Mouse (Mus musculus) mammary gland, adult 2 months (tissue): Measurements from ENCODE around the gene Casq1. TPM values are rescaled to one million over a fixed set of nuclear protein-coding genes. Genes with fewer than 3 reads are reported as not detected.

Experiments used
- polyA plus RNA-seq: library from polyadenylated mRNA; depleted of rRNA; stranded (reverse); fragments of >200 nt; gene quantifications from 2 replicates; pipeline ENCODE4 v1.2.3, GENCODE M21; 2012; ENCODE audit warnings: low replicate concordance; rRNA removed

The Casq1 gene
- polyA plus RNA-seq: 0.38 and 862 TPM in 2 replicates

DNA sequence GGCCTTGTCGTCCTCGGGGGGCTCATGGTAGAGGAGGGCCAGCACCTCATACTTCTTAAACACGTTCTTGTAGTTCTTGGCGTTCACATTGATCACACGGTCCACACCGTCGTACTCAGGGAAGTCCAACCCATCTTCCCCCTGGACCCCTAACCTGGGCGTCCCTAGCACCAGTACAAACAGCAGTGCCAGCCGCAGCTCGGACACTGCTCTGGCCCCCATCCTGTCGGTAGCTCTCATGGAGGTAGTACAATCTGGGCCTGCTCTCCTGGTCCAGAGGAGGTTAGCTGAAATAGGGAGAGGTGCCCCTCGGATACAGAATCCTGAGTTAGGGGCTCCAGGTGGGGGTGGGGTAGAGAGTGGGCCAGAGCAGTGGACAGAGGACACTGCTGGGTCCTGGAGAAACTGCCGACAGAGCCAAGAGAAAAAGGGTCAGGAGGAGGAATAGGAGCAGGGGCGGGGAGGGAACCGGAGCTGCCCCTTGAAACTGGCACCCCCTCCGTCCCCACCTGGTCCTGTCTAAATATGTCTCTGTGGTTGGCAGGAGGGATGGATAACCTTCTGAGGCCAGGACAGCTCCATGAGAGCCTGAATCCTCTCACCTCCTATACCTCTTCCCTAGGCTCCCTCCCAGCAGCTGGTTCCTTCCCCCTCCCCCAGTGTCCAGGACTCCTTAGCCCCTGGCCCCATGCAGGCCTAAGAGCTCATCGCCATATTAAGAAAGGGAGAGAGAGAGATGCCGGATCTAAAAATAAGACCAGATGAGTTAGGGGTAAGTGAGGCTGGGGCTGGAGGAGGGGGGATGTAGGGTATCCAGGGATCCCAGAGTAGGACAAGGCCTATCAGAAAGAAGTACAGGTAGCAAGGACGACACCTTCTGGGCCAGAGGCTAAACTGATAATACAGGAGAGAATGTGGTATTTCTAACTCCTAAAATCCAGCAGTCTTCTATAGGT lies at the start of gene Casq1:
TSS of gene Casq1 (minus strand) at position 418 of the 956 bp plus-strand sequence.

DNA sequence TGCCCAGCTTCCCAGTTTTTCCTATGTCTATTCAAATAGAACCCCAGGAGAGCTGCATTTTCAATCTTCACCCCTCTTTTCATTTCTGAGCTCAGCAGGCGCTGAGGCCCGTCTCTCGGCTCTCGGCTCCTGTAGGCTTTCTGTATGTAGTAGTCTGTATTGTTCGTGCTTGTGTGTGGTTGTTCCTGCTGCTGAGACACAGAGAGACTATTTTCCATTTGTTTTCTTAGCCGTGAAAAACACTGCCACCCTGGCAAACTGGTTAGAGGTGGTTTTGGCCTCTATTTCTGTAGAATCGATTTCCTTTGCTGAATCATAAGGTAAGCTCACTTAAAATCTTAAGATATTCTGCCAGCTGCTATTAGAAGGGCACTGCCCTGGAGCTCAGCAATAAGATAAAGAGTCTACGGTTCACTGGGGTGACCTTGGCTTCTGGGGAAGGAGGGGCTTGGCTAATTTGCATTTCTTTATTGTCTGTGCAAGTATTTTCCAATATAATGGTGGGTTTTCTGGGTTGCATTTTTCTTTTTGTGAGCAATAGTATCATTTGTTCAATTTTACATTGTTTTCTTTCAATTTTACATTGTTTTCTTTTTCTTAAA lies 41.9 kb upstream of the Casq1 start, which contains the start of gene Igsf8:
TSS of gene Igsf8 (plus strand) at position 165 of the 602 bp plus-strand sequence.

DNA sequence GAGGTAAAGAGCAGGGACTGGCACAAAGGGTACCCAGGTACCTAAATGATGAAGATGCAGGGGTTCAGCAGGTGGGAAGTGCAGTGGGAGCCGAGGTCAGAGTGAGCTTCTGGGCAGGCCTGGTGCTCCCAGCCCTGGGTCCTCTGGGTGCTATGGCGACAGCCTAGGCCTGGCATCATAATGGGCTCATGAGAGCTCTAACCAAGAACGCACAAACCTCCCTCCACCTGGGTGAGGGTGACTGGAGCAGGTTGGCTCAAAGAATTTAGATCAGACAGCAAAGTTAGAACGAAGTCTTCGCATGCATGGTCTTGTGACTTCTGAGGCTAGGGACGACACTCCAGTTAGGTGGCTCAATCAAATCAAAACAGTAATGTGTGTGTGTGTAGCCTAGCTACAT lies 38.6 kb upstream of the Casq1 start, which contains the start of gene Atp1a4:
TSS of gene Atp1a4 (minus strand) at position 101 of the 400 bp plus-strand sequence.

DNA sequence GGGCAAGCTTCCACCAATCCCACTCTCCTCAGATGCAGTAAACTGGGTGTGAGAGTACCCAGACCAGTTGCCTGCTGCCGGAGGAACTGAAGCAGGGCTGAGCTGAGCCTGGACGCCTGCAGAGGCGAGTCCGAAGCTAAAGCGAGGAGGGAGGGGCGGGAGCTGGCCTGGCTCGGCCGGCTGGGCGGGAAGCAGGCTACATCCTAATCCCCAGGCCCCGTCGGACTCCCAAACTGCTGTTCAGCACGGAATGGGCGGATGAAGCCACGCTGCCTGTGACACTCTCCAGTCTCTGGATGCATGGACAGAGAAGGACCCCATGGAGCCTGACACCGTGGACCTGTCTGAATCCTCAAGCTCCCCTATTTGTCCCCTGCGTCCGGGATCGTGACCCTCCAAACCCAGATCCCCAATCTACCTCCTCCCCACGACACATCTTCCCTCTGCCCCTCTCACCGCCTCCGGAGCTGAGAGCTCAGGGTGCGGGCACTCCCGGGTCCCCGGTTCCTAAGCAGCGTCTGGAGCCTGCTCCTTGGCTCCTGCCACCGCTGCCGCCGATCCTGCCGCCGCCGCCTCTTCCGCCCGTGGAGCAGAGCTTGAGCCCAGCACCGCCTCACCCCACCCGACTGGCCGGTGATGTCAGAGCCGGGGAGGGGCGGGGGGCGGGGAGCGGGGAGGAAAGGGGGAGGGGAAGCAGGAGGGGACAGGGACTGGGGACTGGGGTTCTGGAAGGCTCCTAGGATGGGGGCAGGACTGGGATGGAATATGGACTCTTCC lies 13.3 kb downstream of the Casq1 start, which contains the start of gene Pea15a:
TSS of gene Pea15a (minus strand) at position 664 of the 777 bp plus-strand sequence.

Other genes starting within 250 kb of the Casq1 start
- gene Vangl2, start 191.4 kb downstream of the Casq1 start, polyA plus RNA-seq: 3.4 and 4.3 TPM in 2 replicates
- gene Nhlh1, start 162.3 kb downstream of the Casq1 start, polyA plus RNA-seq: 0.06 TPM in 1 of 2 replicates, not detected in the other
- gene Copa, start 137.3 kb downstream of the Casq1 start, polyA plus RNA-seq: 26.9 and 43.7 TPM in 2 replicates
- gene Ncstn, start 137.1 kb downstream of the Casq1 start, polyA plus RNA-seq: 74.2 and 122 TPM in 2 replicates
- gene Pex19, start 93.1 kb downstream of the Casq1 start, polyA plus RNA-seq: 109 and 243 TPM in 2 replicates
- 57.6 and 76.0 TPM in 2 replicates for gene Dcaf8, start 71.8 kb downstream of the Casq1 start, polyA plus RNA-seq
- 53.5 and 101 TPM in 2 replicates for gene Pea15a, start 13.1 kb downstream of the Casq1 start, polyA plus RNA-seq
- 0.30 and 0.49 TPM in 2 replicates for gene Atp1a4, start 38.5 kb upstream of the Casq1 start, polyA plus RNA-seq
- gene Igsf8, start 41.8 kb upstream of the Casq1 start, polyA plus RNA-seq: 121 and 173 TPM in 2 replicates
- gene Atp1a2, start 78.2 kb upstream of the Casq1 start, polyA plus RNA-seq: 157 and 372 TPM in 2 replicates
- gene Kcnj9, start 109.5 kb upstream of the Casq1 start, polyA plus RNA-seq: 0.10 and 0.18 TPM in 2 replicates
- gene Kcnj10, start 121.3 kb upstream of the Casq1 start, polyA plus RNA-seq: 0.43 and 0.55 TPM in 2 replicates
- 8.8 and 14.8 TPM in 2 replicates for gene Pigm, start 156.7 kb upstream of the Casq1 start, polyA plus RNA-seq